Mouse (Mus musculus): ENCODE measurements around the gene Pgm2.

Gene Pgm2

GRCm38 (mm10) chr5:64092748-64093292, at the start of gene Pgm2:
Gene Pgm2 (plus strand): TSS chr5:64092950.
- peak; percentile 89 for DNase-seq (ENCODE audit: low spot score)

GRCm38 (mm10) chr5:64043694-64044453, 48.9 kb upstream of the Pgm2 start:
- DNase-seq (ENCODE audit: low spot score) = no peak

- DNase-seq (ENCODE audit: low spot score) = no peak
Observed at GRCm38 (mm10) chr5:64044790-64045189, 48.0 kb upstream of the Pgm2 start.

- DNase-seq (ENCODE audit: low spot score) = peak; percentile 34
Observed at GRCm38 (mm10) chr5:64045502-64045901, 47.2 kb upstream of the Pgm2 start.

GRCm38 (mm10) chr5:64046995-64047394, 45.8 kb upstream of the Pgm2 start:
- DNase-seq (ENCODE audit: low spot score) = no peak

GRCm38 (mm10) chr5:64047921-64048320, 44.8 kb upstream of the Pgm2 start:
- no peak for DNase-seq (ENCODE audit: low spot score)

GRCm38 (mm10) chr5:64048605-64049004, 44.1 kb upstream of the Pgm2 start:
- no peak for DNase-seq (ENCODE audit: low spot score)

- no peak for DNase-seq (ENCODE audit: low spot score)
Observed at GRCm38 (mm10) chr5:64049256-64049655, 43.5 kb upstream of the Pgm2 start.

- DNase-seq (ENCODE audit: low spot score) = no peak
Observed at GRCm38 (mm10) chr5:64053010-64053409, 39.7 kb upstream of the Pgm2 start.

GRCm38 (mm10) chr5:64056210-64056609, 36.5 kb upstream of the Pgm2 start:
- no peak for DNase-seq (ENCODE audit: low spot score)

GRCm38 (mm10) chr5:64060881-64061280, 31.9 kb upstream of the Pgm2 start:
- no peak for DNase-seq (ENCODE audit: low spot score)

- no peak for DNase-seq (ENCODE audit: low spot score)
Observed at GRCm38 (mm10) chr5:64061643-64062042, 31.1 kb upstream of the Pgm2 start.

- no peak for DNase-seq (ENCODE audit: low spot score)
Observed at GRCm38 (mm10) chr5:64062882-64063621, 29.7 kb upstream of the Pgm2 start.

GRCm38 (mm10) chr5:64063622-64064355, 29.0 kb upstream of the Pgm2 start:
- DNase-seq (ENCODE audit: low spot score) = no peak

- DNase-seq (ENCODE audit: low spot score) = no peak
Observed at GRCm38 (mm10) chr5:64064401-64064800, 28.3 kb upstream of the Pgm2 start.

- DNase-seq (ENCODE audit: low spot score) = no peak
Observed at GRCm38 (mm10) chr5:64065497-64066046, 27.2 kb upstream of the Pgm2 start.

GRCm38 (mm10) chr5:64066159-64066558, 26.6 kb upstream of the Pgm2 start:
- no peak for DNase-seq (ENCODE audit: low spot score)

GRCm38 (mm10) chr5:64067576-64067975, 25.2 kb upstream of the Pgm2 start:
- no peak for DNase-seq (ENCODE audit: low spot score)

GRCm38 (mm10) chr5:64070081-64070673, 22.6 kb upstream of the Pgm2 start:
- DNase-seq (ENCODE audit: low spot score) = peak; percentile 75

GRCm38 (mm10) chr5:64070742-64071476, 21.8 kb upstream of the Pgm2 start:
- no peak for DNase-seq (ENCODE audit: low spot score)

GRCm38 (mm10) chr5:64074455-64074854, 18.3 kb upstream of the Pgm2 start:
- no peak for DNase-seq (ENCODE audit: low spot score)
